Mouse (Mus musculus) macrophage (primary cell): ENCODE measurements around the gene Ankrd13d. TPM values are rescaled to one million over a fixed set of nuclear protein-coding genes. Genes with fewer than 3 reads are reported as not detected.

Experiments
- H3K27ac ChIP-seq: fragments of 350-480 bp; formaldehyde crosslinking; 2 replicates; pipeline ENCODE4 v1.9.0; 2021
- H3K36me3 ChIP-seq: fragments of 350-480 bp; formaldehyde crosslinking; 2 replicates; pipeline ENCODE4 v1.9.0; 2021; ENCODE audit errors: inconsistent target
- H3K4me3 ChIP-seq: fragments of 350-480 bp; formaldehyde crosslinking; 2 replicates; pipeline ENCODE4 v1.9.0; 2021; ENCODE audit errors: inconsistent target
- H3K79me2 ChIP-seq: fragments of 350-480 bp; formaldehyde crosslinking; 2 replicates; pipeline ENCODE4 v1.9.0; 2021; ENCODE audit errors: inconsistent target
- WGBS: methylation state at CpG from one replicate; pipeline ENCODE4 v1.1.7; 2026; ENCODE audit warnings: inconsistent platforms; ENCODE audit not compliant: missing documents; 5-methylcytosine and 5-hydroxymethylcytosine counted together
- polyA plus RNA-seq: library from polyadenylated mRNA; stranded (reverse); fragments of 250-400 nt; gene quantifications from 3 replicates; pipeline ENCODE4 v1.2.4, GENCODE M21; 2018; ENCODE audit warnings: inconsistent platforms

Gene Ankrd13d
- polyA plus RNA-seq, 1 experiment from 2014 or later = 3.2 TPM

GRCm38 (mm10) chr19:4305491-4306189 is 22.7 kb upstream of the Ankrd13d start:
- 1% methylated on average over 43 of the region's 68 CpGs for WGBS
- Histone ChIP-seq H3K4me3 (peak overlapping the region; percentile 90), H3K27ac (peak overlapping the region; percentile 96), H3K36me3 (no peaks in the 10 kb centered on the region), H3K79me2 (peaks cover 56% of the 10 kb centered on the region)

DNA sequence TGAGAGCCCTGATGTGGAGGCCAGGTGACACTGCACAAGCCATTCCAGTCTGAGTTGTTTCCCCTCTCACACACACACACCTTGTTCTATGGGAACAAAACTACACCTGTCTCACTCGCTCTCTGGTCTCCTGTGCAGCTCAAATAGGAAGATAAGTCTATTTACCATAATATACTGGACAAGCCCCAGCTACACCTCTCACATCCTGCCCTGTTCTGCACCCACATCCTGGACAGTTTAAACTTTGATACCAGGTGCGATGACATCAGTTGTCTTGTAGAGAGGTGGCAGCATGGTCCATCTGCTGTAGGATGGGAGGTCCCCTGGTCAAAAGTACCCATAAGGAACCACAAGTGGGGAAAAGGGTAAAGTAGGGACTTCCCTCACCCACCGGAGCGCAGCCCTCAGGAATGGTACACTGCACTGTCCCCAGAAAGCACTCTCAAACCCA is 22.0 kb upstream of the Ankrd13d start:
- peak overlapping the region; percentile 96 for H3K27ac ChIP-seq
- peak overlapping the region; percentile 90 for H3K4me3 ChIP-seq
- H3K79me2 ChIP-seq = peaks cover 64% of the 10 kb centered on the region
- whole genome bisulfite sequencing = 3% methylated on average over 4 of the region's 4 CpGs
- no peaks in the 10 kb centered on the region for H3K36me3 ChIP-seq

DNA sequence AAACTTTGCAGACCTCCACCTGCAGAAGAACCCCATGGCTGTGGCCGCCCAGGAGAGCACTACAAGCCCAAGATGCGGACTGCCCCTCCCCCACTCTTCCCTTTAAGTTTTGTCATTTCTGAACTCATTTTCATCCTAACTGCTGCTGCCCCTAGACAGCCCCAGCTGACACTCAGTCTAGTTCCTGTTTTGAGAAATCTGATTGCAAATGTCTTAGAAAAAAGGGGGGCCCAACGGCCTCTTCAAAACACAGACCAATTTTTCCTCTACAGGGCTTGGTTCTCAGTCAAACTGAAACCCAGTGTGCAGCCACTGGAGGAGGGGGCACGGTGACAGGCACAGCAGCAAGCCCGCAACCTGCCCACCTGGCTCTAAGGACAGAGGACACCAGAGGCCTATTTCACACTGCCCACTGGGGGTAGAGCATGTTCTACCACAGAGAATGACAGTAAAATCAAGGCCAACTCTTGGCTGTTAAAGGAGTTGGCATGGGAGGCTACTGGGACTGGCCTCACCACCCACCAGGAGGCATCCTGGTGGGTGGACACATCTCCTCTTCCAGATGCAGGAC is 21.4 kb upstream of the Ankrd13d start:
- Histone ChIP-seq H3K27ac (peak overlapping the region; percentile 96), H3K79me2 (peaks cover 69% of the 10 kb centered on the region), H3K4me3 (peak overlapping the region; percentile 90), H3K36me3 (no peaks in the 10 kb centered on the region)
- WGBS = 0% methylated on average over 5 of the region's 5 CpGs

GRCm38 (mm10) chr19:4303640-4303995 is 20.7 kb upstream of the Ankrd13d start:
- H3K36me3 ChIP-seq = no peaks in the 10 kb centered on the region
- WGBS = 27% methylated on average over 5 of the region's 5 CpGs
- peaks cover 76% of the 10 kb centered on the region for H3K79me2 ChIP-seq
- H3K27ac ChIP-seq = peak overlapping the region; percentile 96
- peak overlapping the region; percentile 90 for H3K4me3 ChIP-seq

GRCm38 (mm10) chr19:4302936-4303639 is 20.2 kb upstream of the Ankrd13d start:
- Histone ChIP-seq H3K36me3 (no peaks in the 10 kb centered on the region), H3K79me2 (peaks cover 82% of the 10 kb centered on the region), H3K4me3 (peak overlapping the region; percentile 90), H3K27ac (peak overlapping the region; percentile 96)
- 5% methylated on average over 7 of the region's 7 CpGs for WGBS

DNA sequence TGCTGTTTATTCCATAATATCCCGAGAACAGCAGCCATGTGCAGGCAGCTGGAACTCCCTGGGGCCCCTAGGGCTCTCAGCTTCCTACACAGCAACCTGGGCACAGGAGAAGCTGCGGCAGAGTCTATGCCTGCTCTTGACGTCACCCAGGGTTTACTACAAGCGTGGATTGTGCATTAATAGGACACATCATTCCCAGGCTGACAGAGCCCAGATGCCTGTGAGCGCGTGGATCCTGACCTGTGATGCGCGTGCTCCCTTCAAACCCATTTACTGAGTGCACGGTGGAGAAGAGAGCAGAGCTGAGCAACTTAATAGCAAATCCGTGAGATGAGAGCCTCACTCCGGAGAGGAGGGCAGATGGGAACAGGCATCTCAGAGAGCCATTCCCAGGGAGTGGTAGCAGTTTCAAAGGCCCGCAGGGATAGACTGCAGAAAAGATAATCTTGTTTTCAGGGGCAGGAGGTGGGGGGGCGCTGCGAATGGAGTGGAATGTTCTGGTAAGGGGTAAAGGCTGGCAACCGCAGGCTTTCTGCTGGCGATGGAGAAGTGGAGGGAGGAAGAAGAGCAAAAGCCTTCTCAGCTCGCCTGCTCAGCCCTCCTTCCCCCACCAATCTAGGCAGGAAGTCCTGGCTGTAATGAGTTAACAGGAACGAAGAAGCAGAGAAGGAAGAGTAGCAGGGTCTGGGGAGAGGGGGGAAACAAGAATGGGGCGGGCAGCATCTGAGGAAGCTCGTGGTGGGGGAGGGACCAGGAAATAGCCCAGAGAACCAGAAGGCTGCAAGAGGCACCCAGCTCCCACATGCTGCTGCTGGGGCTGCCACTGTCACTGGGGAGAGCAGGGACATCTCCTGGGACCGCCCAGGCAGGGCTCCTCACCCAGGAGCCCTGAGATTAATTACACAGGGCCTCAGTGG is 19.1 kb upstream of the Ankrd13d start:
- WGBS = 13% methylated on average over 21 of the region's 21 CpGs
- peaks cover 93% of the 10 kb centered on the region for H3K79me2 ChIP-seq
- peak overlapping the region; percentile 96 for H3K27ac ChIP-seq
- no peaks in the 10 kb centered on the region for H3K36me3 ChIP-seq
- H3K4me3 ChIP-seq = peak overlapping the region; percentile 90

DNA sequence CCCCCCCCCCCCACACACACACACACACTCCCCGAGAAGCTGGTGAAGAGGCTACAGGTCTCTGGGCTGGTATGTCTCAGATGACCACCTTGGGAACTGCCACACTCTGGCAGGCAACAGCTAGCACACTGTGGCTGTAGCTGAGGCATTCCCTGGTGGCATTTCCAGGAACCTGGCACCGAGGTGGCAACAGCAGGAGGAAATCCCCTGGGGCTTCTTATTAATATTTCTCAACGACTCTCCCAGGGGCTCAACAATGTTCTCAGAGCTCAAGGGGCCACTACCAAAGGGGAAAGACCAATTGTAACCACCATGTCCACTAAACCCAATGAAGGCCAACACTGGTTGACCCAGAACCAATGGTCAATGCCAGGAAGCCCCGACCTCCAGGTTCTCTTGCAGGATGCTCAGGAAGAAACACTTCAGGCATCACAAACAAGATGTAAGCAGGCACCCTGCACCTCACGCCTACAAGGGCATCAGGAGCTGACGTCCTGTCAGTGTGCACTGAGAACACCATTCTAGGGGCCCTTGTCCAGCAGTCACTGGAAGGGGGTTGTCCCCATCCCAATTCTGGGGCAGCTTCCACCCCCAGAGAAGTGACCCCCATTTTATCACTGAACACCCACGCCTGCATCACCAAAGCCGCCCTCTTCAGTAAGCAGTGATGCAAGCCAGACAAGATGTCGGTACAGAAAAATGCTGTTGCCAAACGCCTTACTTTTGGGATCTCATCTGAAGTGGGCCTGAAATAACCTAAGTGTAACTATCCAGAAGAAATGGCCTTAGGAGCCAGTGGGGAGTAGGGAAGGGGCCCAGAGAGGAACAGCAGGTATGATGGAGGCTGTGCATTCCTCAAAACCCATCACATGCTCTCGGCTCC is 18.2 kb upstream of the Ankrd13d start:
- H3K36me3 ChIP-seq = no peaks in the 10 kb centered on the region
- H3K4me3 ChIP-seq = peak overlapping the region; percentile 90
- 30% methylated on average over 11 of the region's 11 CpGs for WGBS
- peak overlapping the region; percentile 96 for H3K27ac ChIP-seq
- H3K79me2 ChIP-seq = peaks cover 96% of the 10 kb centered on the region

GRCm38 (mm10) chr19:4300271-4300704 is 17.4 kb upstream of the Ankrd13d start:
- WGBS = 3% methylated on average over 7 of the region's 7 CpGs
- Histone ChIP-seq H3K79me2 (peaks cover 100% of the 10 kb centered on the region), H3K4me3 (no peak overlapping the region), H3K27ac (peak overlapping the region; percentile 96), H3K36me3 (no peaks in the 10 kb centered on the region)

DNA sequence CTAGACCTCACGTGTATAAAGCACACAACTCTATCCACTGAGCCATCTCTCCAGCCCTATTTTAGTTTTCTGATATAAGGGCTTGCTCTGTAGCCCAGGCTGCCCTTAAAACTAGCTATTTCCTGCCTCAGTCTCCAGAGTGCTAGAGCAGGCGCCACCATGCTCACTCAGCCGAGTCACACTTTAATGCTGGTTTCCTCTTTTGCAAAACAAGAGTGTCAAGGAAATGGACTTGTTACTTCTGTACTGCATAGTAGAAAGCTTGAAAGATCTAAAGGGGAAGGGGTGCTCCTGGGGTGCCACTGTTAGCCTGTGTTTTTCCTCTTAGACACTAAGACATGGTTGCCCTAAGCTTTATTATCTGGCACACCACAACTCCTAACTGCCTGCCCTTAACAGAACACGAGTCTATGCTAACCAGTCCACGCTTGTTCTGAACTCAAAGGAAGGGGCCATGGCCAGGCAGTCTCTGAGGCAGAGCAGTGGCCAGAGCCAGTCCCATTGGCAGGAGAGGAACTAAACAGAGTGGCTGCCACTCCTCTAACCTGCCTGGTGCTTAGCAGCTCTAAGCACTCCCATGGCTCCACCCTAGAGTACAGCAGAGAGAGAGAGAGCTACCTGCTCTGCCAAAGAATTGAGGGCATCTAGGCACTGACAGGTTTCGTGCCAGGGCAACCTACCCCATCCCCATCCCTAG is 16.8 kb upstream of the Ankrd13d start:
- H3K79me2 ChIP-seq = peaks cover 100% of the 10 kb centered on the region
- H3K27ac ChIP-seq = peak overlapping the region; percentile 96
- no peak overlapping the region for H3K4me3 ChIP-seq
- no peaks in the 10 kb centered on the region for H3K36me3 ChIP-seq
- WGBS = 7% methylated on average over 6 of the region's 6 CpGs

GRCm38 (mm10) chr19:4299126-4299525 is 16.2 kb upstream of the Ankrd13d start:
- no peaks in the 10 kb centered on the region for H3K36me3 ChIP-seq
- no peak overlapping the region for H3K4me3 ChIP-seq
- H3K27ac ChIP-seq = peak overlapping the region; percentile 96
- peaks cover 100% of the 10 kb centered on the region for H3K79me2 ChIP-seq
- 74% methylated on average over 7 of the region's 7 CpGs for WGBS

DNA sequence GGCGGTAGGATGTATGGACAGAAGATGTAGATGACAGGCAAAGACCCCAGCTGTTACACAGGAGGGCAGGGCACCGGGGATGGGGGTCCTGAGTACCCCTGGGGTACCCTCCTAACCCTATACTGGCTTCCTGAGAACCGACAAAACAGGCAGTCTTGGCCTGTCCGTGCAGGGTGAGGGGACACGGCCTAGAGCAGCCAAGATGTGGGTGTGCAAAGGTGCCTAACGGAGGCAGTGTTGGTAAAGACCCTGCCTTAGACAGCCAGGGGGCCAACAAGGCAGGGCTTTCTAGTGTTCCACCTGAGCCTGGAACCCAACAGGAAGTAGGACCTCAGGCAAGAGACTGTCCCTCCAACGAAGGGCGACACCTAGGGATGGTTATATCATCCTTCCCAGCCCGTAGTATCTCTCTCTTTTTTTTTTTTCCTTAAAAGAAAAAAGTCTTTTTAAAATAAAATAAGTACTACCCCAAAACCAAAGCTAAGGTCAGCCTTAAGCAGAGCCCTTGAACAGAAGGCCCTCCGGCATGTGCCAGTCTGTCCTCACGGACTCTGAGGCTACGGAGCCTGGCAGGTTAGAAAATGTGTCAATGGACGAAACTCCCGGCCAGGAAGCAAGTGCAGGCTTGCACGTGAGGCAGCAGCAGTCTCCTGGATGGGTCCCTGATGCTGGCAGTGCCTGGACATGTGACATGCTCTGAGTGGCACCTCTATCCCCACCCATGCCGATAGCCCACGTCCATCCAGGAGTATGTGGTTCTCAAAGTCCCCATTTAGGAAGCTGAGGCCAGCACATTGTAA is 15.6 kb upstream of the Ankrd13d start:
- H3K36me3 ChIP-seq = no peaks in the 10 kb centered on the region
- no peak overlapping the region for H3K4me3 ChIP-seq
- H3K79me2 ChIP-seq = peaks cover 100% of the 10 kb centered on the region
- peak overlapping the region; percentile 96 for H3K27ac ChIP-seq
- WGBS = 63% methylated on average over 15 of the region's 17 CpGs

GRCm38 (mm10) chr19:4297851-4298250 is 14.9 kb upstream of the Ankrd13d start:
- Histone ChIP-seq H3K36me3 (peaks cover 3% of the 10 kb centered on the region), H3K27ac (peak overlapping the region; percentile 96), H3K4me3 (no peak overlapping the region), H3K79me2 (peaks cover 100% of the 10 kb centered on the region)
- 58% methylated on average over 5 of the region's 5 CpGs for WGBS
